In genomic region chr9:113177181-113177917, GRCm38 (mm10) we compare ENCODE assay signal across 12 mouse cellular contexts.
DNase-seq lines count a peak whose midpoint lies in the region; ATAC-seq lines count a peak whose summit lies in the region.
"Had no signal": no experiment of that assay in that cellular context is flagged by ENCODE, and none has a peak within 500 bp of the region (broad histone marks: within the 10 kb centered on the region; RNA-seq: fewer than 3 reads in every experiment).

No protein-coding gene starts in this region.

- no peaks in the 10 kb centered on the region for H3K36me3 ChIP-seq in hindbrain, embryonic 15.5 days
- no peaks in the 10 kb centered on the region for H3K36me3 ChIP-seq in hindbrain, embryonic 10.5 days
- H3K36me3 ChIP-seq: embryonic facial prominence, embryonic 15.5 days; neural tube, embryonic 13.5 days had no signal

- DNase-seq in hindbrain, embryonic 10.5 days (ENCODE audit: low spot score), result no peak
- DNase-seq in forelimb bud, embryonic 11.5 days (ENCODE audit: low read depth, low spot score), result peak; percentile 30
- DNase-seq in left cerebral cortex, adult 8-10 months (ENCODE audit: low spot score in 2 of 2), result peak; percentile 45 to 94
- peak; percentile 81 for DNase-seq in right cerebral cortex, postnatal 25 days
- DNase-seq in embryo, embryonic 10.5 days (ENCODE audit: low spot score), result no peak
- DNase-seq in heart, adult 11 months, result no peak
- no peak for DNase-seq in kidney, postnatal 25 days
- DNase-seq: lung, embryonic 14.5 days; thymus, adult 2 months had no signal

- no peaks in the 10 kb centered on the region for H3K9me3 ChIP-seq in hindbrain, embryonic 15.5 days
- H3K9me3 ChIP-seq in hindbrain, embryonic 10.5 days, result no peaks in the 10 kb centered on the region
- H3K9me3 ChIP-seq: embryonic facial prominence, embryonic 15.5 days; neural tube, embryonic 13.5 days had no signal

- H3K9ac ChIP-seq in hindbrain, embryonic 15.5 days, result no peak overlapping the region
- H3K9ac ChIP-seq: embryonic facial prominence, embryonic 15.5 days; lung, embryonic 14.5 days; neural tube, embryonic 13.5 days had no signal

- H3K4me3 ChIP-seq in hindbrain, embryonic 15.5 days, result no peak overlapping the region
- H3K4me3 ChIP-seq in hindbrain, embryonic 10.5 days, result no peak overlapping the region
- H3K4me3 ChIP-seq: embryonic facial prominence, embryonic 15.5 days; neural tube, embryonic 13.5 days had no signal

- H3K4me2 ChIP-seq in hindbrain, embryonic 15.5 days, result no peak overlapping the region
- H3K4me2 ChIP-seq: embryonic facial prominence, embryonic 15.5 days; lung, embryonic 14.5 days; neural tube, embryonic 13.5 days had no signal

- no peaks in the 10 kb centered on the region for H3K27me3 ChIP-seq in hindbrain, embryonic 15.5 days
- H3K27me3 ChIP-seq in hindbrain, embryonic 10.5 days (ENCODE audit: insufficient read depth, poor library complexity, severe bottlenecking), result no peaks in the 10 kb centered on the region
- H3K27me3 ChIP-seq: embryonic facial prominence, embryonic 15.5 days; neural tube, embryonic 13.5 days had no signal

- peak; percentile 69; the same call in 1 of the 2 replicates for ATAC-seq in hindbrain, embryonic 15.5 days (ENCODE audit: low FRiP score, low read depth)

- no peaks in the 10 kb centered on the region for H3K4me1 ChIP-seq in hindbrain, embryonic 15.5 days (replicated peaks)
- H3K4me1 ChIP-seq in hindbrain, embryonic 10.5 days (replicated peaks), result no peaks in the 10 kb centered on the region
- H3K4me1 ChIP-seq: embryonic facial prominence, embryonic 15.5 days; neural tube, embryonic 13.5 days had no signal

- 61% methylated on average over 15 of the region's 15 CpGs for whole genome bisulfite sequencing in hindbrain, embryonic 15.5 days
- WGBS in hindbrain, embryonic 10.5 days, result 76% methylated on average over 15 of the region's 15 CpGs

- no peak overlapping the region; the same call in 1 of the 2 replicates for H3K27ac ChIP-seq in hindbrain, embryonic 15.5 days (replicated peaks)
- no peak overlapping the region for H3K27ac ChIP-seq in hindbrain, embryonic 10.5 days
- H3K27ac ChIP-seq: embryonic facial prominence, embryonic 15.5 days; neural tube, embryonic 13.5 days had no signal

Comparison
In these comparisons a context has a peak if more than half of its experiments do, and no peak if none do; other contexts are left out.
1. DNase-seq: peak in forelimb bud, embryonic 11.5 days (single experiment), left cerebral cortex, adult 8-10 months (2 of 2) and right cerebral cortex, postnatal 25 days (single experiment); none in hindbrain, embryonic 10.5 days (single experiment), embryo, embryonic 10.5 days (single experiment), heart, adult 11 months (single experiment) and kidney, postnatal 25 days (0 of 2).